8 mouse cellular contexts compared by ENCODE assay signal in the genomic region with DNA sequence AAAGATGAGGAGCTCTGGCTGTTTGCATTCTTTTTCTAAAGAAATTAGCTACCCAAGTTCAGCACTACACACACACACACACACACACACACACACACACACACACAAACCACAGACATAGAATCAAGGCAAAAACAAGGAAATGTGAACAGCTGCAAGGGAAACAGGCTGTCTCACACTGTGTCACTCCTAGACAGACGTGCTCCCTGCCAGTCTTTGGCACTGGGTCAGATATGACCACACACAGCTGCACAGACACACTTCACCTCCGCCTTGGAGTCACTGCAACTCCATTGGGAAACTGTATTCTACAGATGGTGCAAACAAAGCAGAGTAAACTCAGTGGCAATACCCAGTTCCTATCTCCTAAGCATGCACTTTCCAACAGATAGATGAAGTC. TPM values are rescaled to one million over a fixed set of nuclear protein-coding genes. Genes with fewer than 3 reads are reported as not detected.
A peak's percentile ranks its signal among the peaks of the same experiment; 100 is the strongest.
DNase-seq lines count a peak whose midpoint lies in the region; ATAC-seq and TF ChIP-seq lines count a peak whose summit lies in the region.

No protein-coding gene starts in this region.

- H3K27me3 ChIP-seq in stomach, postnatal 0 days (ENCODE audit: control insufficient read depth, insufficient read depth, low read length): no peaks in the 10 kb centered on the region
- no peaks in the 10 kb centered on the region; the same call in 1 of the 2 replicates for H3K27me3 ChIP-seq in kidney, embryonic 16.5 days (ENCODE audit: insufficient read depth, low read length)

- 50% methylated on average over 2 of the region's 2 CpGs for WGBS in stomach, postnatal 0 days
- 67% methylated on average over 2 of the region's 2 CpGs for WGBS in kidney, embryonic 16.5 days

- no peak overlapping the region for H3K4me3 ChIP-seq in stomach, postnatal 0 days (ENCODE audit: low read depth, low read length)
- H3K4me3 ChIP-seq in kidney, embryonic 16.5 days (ENCODE audit: low read length): no peak overlapping the region

- intact Hi-C loops in left cerebral cortex, postnatal 10 days (cut with DNase I): no loop called here
- intact Hi-C loops in left cerebral cortex, postnatal 36 days (cut with DNase I): no loop called here

- no peaks in the 10 kb centered on the region for H3K9me3 ChIP-seq in stomach, postnatal 0 days (ENCODE audit: control insufficient read depth, low read length)
- 0 out of 2 replicates have a peak, but pooled peaks cover 4% of the 10 kb centered on the region for H3K9me3 ChIP-seq in kidney, embryonic 16.5 days (ENCODE audit: low read length)

- peak; percentile 43 for ATAC-seq in megakaryocyte, adult 5-6 weeks (ENCODE audit: poor library complexity, severe bottlenecking)
- no peak for ATAC-seq in stomach, postnatal 0 days (ENCODE audit: low FRiP score, low TSS enrichment)
- ATAC-seq in kidney, embryonic 16.5 days (ENCODE audit: low FRiP score, low TSS enrichment): no peak

- no peak overlapping the region for H3K9ac ChIP-seq in stomach, postnatal 0 days (ENCODE audit: low read length)
- no peak overlapping the region for H3K9ac ChIP-seq in kidney, embryonic 16.5 days (replicated peaks; ENCODE audit: low read length)

- H3K4me2 ChIP-seq in stomach, postnatal 0 days (replicated peaks; ENCODE audit: low read depth): no peak overlapping the region
- H3K4me2 ChIP-seq in kidney, embryonic 16.5 days (replicated peaks; ENCODE audit: low read depth, low read length): no peak overlapping the region

- DNase-seq in left cerebral cortex, postnatal 10 days (ENCODE audit: extremely low spot score in 1 of 2, low spot score in 2 of 2): peak; percentile 28 to 46
- DNase-seq in left cerebral cortex, postnatal 36 days (ENCODE audit: low spot score in 2 of 2): no peak
- peak; percentile 43 for DNase-seq in T-cell, adult 2 months (ENCODE audit: low spot score)
- peak; percentile 9 for DNase-seq in gastrocnemius, postnatal 10 days
- DNase-seq in stomach, postnatal 0 days (ENCODE audit: low spot score): no peak
- no peak for DNase-seq in ovary, postnatal 10 days (ENCODE audit: low spot score)

- no peaks in the 10 kb centered on the region for H3K4me1 ChIP-seq in stomach, postnatal 0 days (replicated peaks; ENCODE audit: control insufficient read depth, insufficient read depth)
- H3K4me1 ChIP-seq in kidney, embryonic 16.5 days (ENCODE audit: insufficient read depth, low read length): no peaks in the 10 kb centered on the region

- H3K27ac ChIP-seq in stomach, postnatal 0 days (replicated peaks): no peak overlapping the region
- no peak overlapping the region for H3K27ac ChIP-seq in kidney, embryonic 16.5 days (ENCODE audit: low read length)

- no peak for TF ChIP-seq CTCF in stomach, postnatal 0 days (IDR thresholded peaks at IDR 0.05; ENCODE audit: low read depth)

- no peaks in the 10 kb centered on the region for H3K36me3 ChIP-seq in stomach, postnatal 0 days (ENCODE audit: control insufficient read depth, insufficient read depth, low read length)
- H3K36me3 ChIP-seq in kidney, embryonic 16.5 days (ENCODE audit: insufficient read depth, low read length): no peaks in the 10 kb centered on the region

- no peak for TF ChIP-seq EP300 in stomach, postnatal 0 days (optimal IDR thresholded peaks at IDR 0.05)

RNA-seq across cellular contexts. Expression of a gene that starts 55.3 kb away (rescaled TPM):
- total RNA-seq in left cerebral cortex, postnatal 10 days (2021): 10 to 100 TPM; 12.2 to 15.6 TPM
- total RNA-seq in left cerebral cortex, postnatal 36 days (2021): 10 to 100 TPM in 1 of 2 experiments, 1 to 10 TPM in 1; 9.6 to 15.2 TPM
- total RNA-seq in gastrocnemius, postnatal 10 days (2021): 1 to 10 TPM; 1.5 to 3.3 TPM
- total RNA-seq in megakaryocyte, adult 5-6 weeks (2015): 5.5 and 10.6 TPM in 2 replicates
- 7.4 and 8.7 TPM in 2 replicates for total RNA-seq in megakaryocyte, adult 5-6 weeks (2017)
- polyA plus RNA-seq in stomach, postnatal 0 days (2015; fragmentation: Nextera tagmentation; extraction: Ambion mirVana): 2.8 and 3.0 TPM in 2 replicates
- polyA plus RNA-seq in kidney, embryonic 16.5 days (2015; fragmentation: Nextera tagmentation; extraction: Ambion mirVana): 1.1 TPM in 2 replicates

Comparison
In these comparisons a context has a peak if more than half of its experiments do, and no peak if none do; other contexts are left out.
1. DNase-seq: peak in left cerebral cortex, postnatal 10 days (2 of 2), T-cell, adult 2 months (single experiment) and gastrocnemius, postnatal 10 days (single experiment); none in left cerebral cortex, postnatal 36 days (0 of 2), stomach, postnatal 0 days (single experiment) and ovary, postnatal 10 days (single experiment).